Mouse (Mus musculus): ENCODE measurements around the gene Smim22. TPM values are rescaled to one million over a fixed set of nuclear protein-coding genes. Genes with fewer than 3 reads are reported as not detected.

Smim22 gene
- total RNA-seq, 2 experiments from 2014 or later, result not detected

GRCm38 (mm10) chr16:5008076-5008475 is 988 bp downstream of the Smim22 start:
- no peak for DNase-seq (ENCODE audit: low spot score)

- DNase-seq (ENCODE audit: low spot score), result no peak
These were observed 3.4 kb downstream of the Smim22 start for GRCm38 (mm10) chr16:5010371-5010935.

- DNase-seq (ENCODE audit: low spot score), result no peak
These were observed 4.2 kb downstream of the Smim22 start for GRCm38 (mm10) chr16:5011285-5011684.

- no peak for DNase-seq (ENCODE audit: low spot score)
These were observed 5.2 kb downstream of the Smim22 start for GRCm38 (mm10) chr16:5012036-5013005.

GRCm38 (mm10) chr16:5013054-5013838 is 6.2 kb downstream of the Smim22 start, which contains the start of gene Rogdi:
Gene Rogdi (minus strand): TSS chr16:5013553.
- DNase-seq (ENCODE audit: low spot score), result peak; percentile 98

GRCm38 (mm10) chr16:5014578-5014977 is 7.5 kb downstream of the Smim22 start:
- DNase-seq (ENCODE audit: low spot score), result no peak

GRCm38 (mm10) chr16:5024021-5024420 is 16.9 kb downstream of the Smim22 start:
- no peak for DNase-seq (ENCODE audit: low spot score)

- DNase-seq (ENCODE audit: low spot score), result no peak
These were observed 22.8 kb downstream of the Smim22 start for GRCm38 (mm10) chr16:5029847-5030246.

GRCm38 (mm10) chr16:5035591-5035990 is 28.5 kb downstream of the Smim22 start:
- DNase-seq (ENCODE audit: low spot score), result no peak

GRCm38 (mm10) chr16:5036649-5037234 is 29.7 kb downstream of the Smim22 start:
- DNase-seq (ENCODE audit: low spot score), result no peak

GRCm38 (mm10) chr16:5045322-5045721 is 38.2 kb downstream of the Smim22 start:
- DNase-seq (ENCODE audit: low spot score), result no peak

GRCm38 (mm10) chr16:5049182-5049773 is 42.2 kb downstream of the Smim22 start:
- no peak for DNase-seq (ENCODE audit: low spot score)

GRCm38 (mm10) chr16:5049774-5050234 is 42.7 kb downstream of the Smim22 start, which contains the start of the genes Glyr1 and Ubn1:
Gene Glyr1 (minus strand): TSS chr16:5049863.
Gene Ubn1 (plus strand): TSS chr16:5050057.
- peak; percentile 99 for DNase-seq (ENCODE audit: low spot score)

GRCm38 (mm10) chr16:5050251-5051110 is 43.4 kb downstream of the Smim22 start:
- peak; percentile 76 for DNase-seq (ENCODE audit: low spot score)

Other genes with a start within 250 kb of the Smim22 start
- gene Cdip1, start 217.0 kb upstream of the Smim22 start, total RNA-seq (2021), result 10 to 100 TPM; 73.7 to 74.7 TPM
- not detected for gene 4930562C15Rik, start 171.9 kb upstream of the Smim22 start, total RNA-seq (2021)
- 10 to 100 TPM; 35.4 to 37.6 TPM for gene Ubald1, start 127.0 kb upstream of the Smim22 start, total RNA-seq (2021)
- gene Mgrn1, start 121.0 kb upstream of the Smim22 start, total RNA-seq (2021), result 10 to 100 TPM; 54.2 to 62.4 TPM
- gene Nudt16l1, start 68.5 kb upstream of the Smim22 start, total RNA-seq (2021), result 10 to 100 TPM; 10.1 to 12.5 TPM
- 10 to 100 TPM in 1 of 2 experiments, 1 to 10 TPM in 1; 9.2 to 10.7 TPM for gene Anks3, start 43.1 kb upstream of the Smim22 start, total RNA-seq (2021)
- not detected for gene Sept12, start 9.4 kb upstream of the Smim22 start, total RNA-seq (2021)
- gene Rogdi, start 6.3 kb downstream of the Smim22 start, total RNA-seq (2021), result 1 to 10 TPM; 4.9 to 5.7 TPM
- 10 to 100 TPM; 28.9 to 32.3 TPM for gene Glyr1, start 42.6 kb downstream of the Smim22 start, total RNA-seq (2021)
- 10 to 100 TPM; 19.5 to 23.9 TPM for gene Ubn1, start 42.8 kb downstream of the Smim22 start, total RNA-seq (2021)
- 1 to 10 TPM; 3.1 to 3.6 TPM for gene Ppl, start 125.1 kb downstream of the Smim22 start, total RNA-seq (2021)
- gene Sec14l5, start 139.8 kb downstream of the Smim22 start, total RNA-seq (2021), result 10 to 100 TPM; 10.9 to 12.9 TPM
- gene Nagpa, start 196.7 kb downstream of the Smim22 start, total RNA-seq (2021), result 1 to 10 TPM; 6.9 TPM
- gene AU021092, start 215.0 kb downstream of the Smim22 start, total RNA-seq (2021), result 1 to 10 TPM; 2.6 to 3.8 TPM
- gene Alg1, start 226.3 kb downstream of the Smim22 start, total RNA-seq (2021), result 10 to 100 TPM in 1 of 2 experiments, 1 to 10 TPM in 1; 8.8 to 10.7 TPM
- 1 to 10 TPM; 6.5 to 6.9 TPM for gene Eef2kmt, start 248.7 kb downstream of the Smim22 start, total RNA-seq (2021)

All from gastrocnemius, adult 18-20 months (tissue).